Mouse (Mus musculus): ENCODE measurements around the gene Ppan. TPM values are rescaled to one million over a fixed set of nuclear protein-coding genes. Genes with fewer than 3 reads are reported as not detected.
A peak's percentile ranks its signal among the peaks of the same experiment; 100 is the strongest.

Ppan gene
- total RNA-seq, 2 experiments from 2014 or later: 7.9 to 8.6 TPM

GRCm38 (mm10) chr9:20898511-20899073 lies 10.6 kb downstream of the Ppan start, which contains the start of gene Eif3g:
Gene Eif3g (minus strand): TSS chr9:20898623.
- H3K27ac ChIP-seq: peak within 1 kb of the TSS; percentile 92
- intact Hi-C loops (cut with DNase I): loop anchor here (5.0 kb wide), 1 partner anchor 174 kb away; the partner anchor contains the start of genes Fdx1l and Gm49373
- peak; percentile 100 for TF ChIP-seq CTCF (IDR thresholded peaks at IDR 0.05)
- DNase-seq: peak; percentile 92
- peak within 1 kb of the TSS; percentile 98 for H3K4me3 ChIP-seq

- intact Hi-C loops (cut with DNase I): loop anchor here (1.0 to 2.0 kb wide), 3 partner anchors 99 to 236 kb away; no protein-coding TSS in a partner anchor
- peak; percentile 74 for TF ChIP-seq CTCF (IDR thresholded peaks at IDR 0.05)
- Histone ChIP-seq H3K4me3 (peak overlapping the region; percentile 28; the same call in 1 of the 2 replicates), H3K27ac (0 out of 2 replicates have a peak overlapping the region, but pooled peaks have one; percentile 25)
- no peak for DNase-seq
Measured at GRCm38 (mm10) chr9:20901466-20902173, 13.6 kb downstream of the Ppan start.

GRCm38 (mm10) chr9:20902174-20902491 lies 14.2 kb downstream of the Ppan start:
- no peak for DNase-seq
- intact Hi-C loops (cut with DNase I): no loop called here
- no peak for TF ChIP-seq CTCF (IDR thresholded peaks at IDR 0.05)
- no peak overlapping the region for H3K4me3 ChIP-seq
- no peak overlapping the region for H3K27ac ChIP-seq

GRCm38 (mm10) chr9:20909948-20910347 lies 22.0 kb downstream of the Ppan start:
- H3K4me3 ChIP-seq: no peak overlapping the region
- no peak for TF ChIP-seq CTCF (IDR thresholded peaks at IDR 0.05)
- DNase-seq: no peak
- intact Hi-C loops (cut with DNase I): no loop called here
- no peak overlapping the region for H3K27ac ChIP-seq

GRCm38 (mm10) chr9:20916160-20916559 lies 28.2 kb downstream of the Ppan start:
- H3K27ac ChIP-seq: no peak overlapping the region
- TF ChIP-seq CTCF (IDR thresholded peaks at IDR 0.05): peak; percentile 61
- no peak for DNase-seq
- intact Hi-C loops (cut with DNase I): no loop called here
- H3K4me3 ChIP-seq: no peak overlapping the region

GRCm38 (mm10) chr9:20923258-20923657 lies 35.3 kb downstream of the Ppan start:
- TF ChIP-seq CTCF (IDR thresholded peaks at IDR 0.05): no peak
- no peak for DNase-seq
- intact Hi-C loops (cut with DNase I): no loop called here
- H3K4me3 ChIP-seq: no peak overlapping the region
- no peak overlapping the region for H3K27ac ChIP-seq

Small RNAs within 50 kb of the gene (microRNA-seq; reads per million reads assigned to microRNA genes)
- gene Mir7081: not detected

Other genes with a start within 250 kb of the Ppan start
- gene Ubl5, start 245.3 kb upstream of the Ppan start, total RNA-seq (2021): 100 to 1,000 TPM; 188 to 210 TPM
- 1 to 10 TPM; 4.7 to 5.3 TPM for gene Fbxl12, start 243.4 kb upstream of the Ppan start, total RNA-seq (2021)
- 10 to 100 TPM; 13.0 to 15.0 TPM for gene Pin1, start 236.1 kb upstream of the Ppan start, total RNA-seq (2021)
- under 1 TPM; 0.20 TPM for gene Olfm2, start 141.8 kb upstream of the Ppan start, total RNA-seq (2021)
- gene Col5a3, start 73.1 kb upstream of the Ppan start, total RNA-seq (2021): 10 to 100 TPM; 12.8 to 22.5 TPM
- under 1 TPM in 1 of 2 experiments, not detected in 1; 0.56 TPM for gene Rdh8, start 69.7 kb upstream of the Ppan start, total RNA-seq (2021)
- gene A230050P20Rik, start 19.5 kb upstream of the Ppan start, total RNA-seq (2021): 1 to 10 TPM; 2.1 to 2.3 TPM
- gene Angptl6, start 8.4 kb upstream of the Ppan start, total RNA-seq (2021): 1 to 10 TPM; 5.1 to 7.0 TPM
- gene Eif3g, start 10.4 kb downstream of the Ppan start, total RNA-seq (2021): 100 to 1,000 TPM in 1 of 2 experiments, 10 to 100 TPM in 1; 97.0 to 102 TPM
- gene Dnmt1, start 71.7 kb downstream of the Ppan start, total RNA-seq (2021): 1 to 10 TPM; 5.2 to 7.9 TPM
- 1 to 10 TPM; 2.0 to 2.3 TPM for gene S1pr2, start 88.6 kb downstream of the Ppan start, total RNA-seq (2021)
- 10 to 100 TPM; 51.8 to 70.0 TPM for gene Mrpl4, start 114.6 kb downstream of the Ppan start, total RNA-seq (2021)
- 1 to 10 TPM; 1.7 to 1.9 TPM for gene Icam1, start 127.8 kb downstream of the Ppan start, total RNA-seq (2021)
- 1 to 10 TPM; 1.2 to 2.2 TPM for gene Icam4, start 141.2 kb downstream of the Ppan start, total RNA-seq (2021)
- not detected for gene Icam5, start 143.9 kb downstream of the Ppan start, total RNA-seq (2021)
- gene Zglp1, start 178.9 kb downstream of the Ppan start, total RNA-seq (2021): not detected
- under 1 TPM; 0.26 to 0.39 TPM for gene Gm49373, start 184.9 kb downstream of the Ppan start, total RNA-seq (2021)
- 10 to 100 TPM; 39.0 to 49.0 TPM for gene Fdx1l, start 185.4 kb downstream of the Ppan start, total RNA-seq (2021)
- 1 to 10 TPM; 1.2 to 1.6 TPM for gene Gm38431, start 203.8 kb downstream of the Ppan start, total RNA-seq (2021)
- gene Raver1, start 203.8 kb downstream of the Ppan start, total RNA-seq (2021): 10 to 100 TPM; 17.1 to 19.5 TPM
- 1 to 10 TPM; 4.4 to 5.9 TPM for gene Tyk2, start 243.1 kb downstream of the Ppan start, total RNA-seq (2021)

All from gastrocnemius, adult 2 months (tissue).